ENCODE assay signal across 18 mouse cellular contexts in genomic region chr1:79454164-79454563, GRCm38 (mm10). TPM values are rescaled to one million over a fixed set of nuclear protein-coding genes. Genes with fewer than 3 reads are reported as not detected.
DNase-seq lines count a peak whose midpoint lies in the region; ATAC-seq and TF ChIP-seq lines count a peak whose summit lies in the region.
"Had no signal": no experiment of that assay in that cellular context is flagged by ENCODE, and none has a peak within 500 bp of the region (broad histone marks: within the 10 kb centered on the region; RNA-seq: fewer than 3 reads in every experiment).

No protein-coding gene starts in this region.

- peaks cover 5% of the 10 kb centered on the region for H3K27me3 ChIP-seq in forebrain, embryonic 12.5 days
- no peaks in the 10 kb centered on the region for H3K27me3 ChIP-seq in forebrain, postnatal 0 days (ENCODE audit: insufficient read depth, low read length)
- H3K27me3 ChIP-seq in hindbrain, embryonic 15.5 days = no peaks in the 10 kb centered on the region
- H3K27me3 ChIP-seq in hindbrain, embryonic 16.5 days (replicated peaks; ENCODE audit: control insufficient read depth, insufficient read depth, low read length) = no peaks in the 10 kb centered on the region
- no peaks in the 10 kb centered on the region for H3K27me3 ChIP-seq in neural tube, embryonic 15.5 days (replicated peaks)
- no peaks in the 10 kb centered on the region for H3K27me3 ChIP-seq in cerebellum, adult 2 months (ENCODE audit: control insufficient read depth, insufficient read depth, low read length)
- H3K27me3 ChIP-seq: heart, embryonic 13.5 days had no signal

- no peak overlapping the region for H3K27ac ChIP-seq in forebrain, embryonic 12.5 days
- no peak overlapping the region for H3K27ac ChIP-seq in forebrain, postnatal 0 days (ENCODE audit: low read depth, low read length)
- H3K27ac ChIP-seq in hindbrain, embryonic 15.5 days (replicated peaks) = peak overlapping the region; percentile 39; the same call in 1 of the 2 replicates
- no peak overlapping the region for H3K27ac ChIP-seq in hindbrain, embryonic 16.5 days (ENCODE audit: low read depth, low read length)
- H3K27ac ChIP-seq in ES-E14 (ENCODE audit: insufficient read depth, low read depth, low read length, poor library complexity, severe bottlenecking) = no peak overlapping the region
- H3K27ac ChIP-seq in neural tube, embryonic 15.5 days (replicated peaks) = peak overlapping the region; percentile 45; the same call in 1 of the 2 replicates
- no peak overlapping the region for H3K27ac ChIP-seq in cerebellum, adult 2 months (ENCODE audit: insufficient read depth, low read length)
- H3K27ac ChIP-seq: embryonic facial prominence, embryonic 10.5 days; heart, embryonic 13.5 days; hindbrain, postnatal 0 days had no signal

- ATAC-seq in forebrain, embryonic 12.5 days (ENCODE audit: low FRiP score) = no peak
- ATAC-seq in forebrain, postnatal 0 days = no peak
- no peak for ATAC-seq in hindbrain, embryonic 15.5 days (ENCODE audit: low FRiP score, low read depth)
- ATAC-seq in hindbrain, embryonic 16.5 days = no peak
- no peak for ATAC-seq in neural tube, embryonic 15.5 days (ENCODE audit: low FRiP score)
- ATAC-seq: hindbrain, postnatal 0 days had no signal

- no peaks in the 10 kb centered on the region for H3K9me3 ChIP-seq in forebrain, embryonic 12.5 days
- no peaks in the 10 kb centered on the region for H3K9me3 ChIP-seq in forebrain, postnatal 0 days (ENCODE audit: low read length)
- no peaks in the 10 kb centered on the region for H3K9me3 ChIP-seq in hindbrain, embryonic 15.5 days
- no peaks in the 10 kb centered on the region for H3K9me3 ChIP-seq in hindbrain, embryonic 16.5 days (ENCODE audit: control insufficient read depth, low read length)
- no peaks in the 10 kb centered on the region for H3K9me3 ChIP-seq in ES-E14 (ENCODE audit: control insufficient read depth, insufficient read depth, low read depth, low read length)
- H3K9me3 ChIP-seq in neural tube, embryonic 15.5 days (replicated peaks) = no peaks in the 10 kb centered on the region
- H3K9me3 ChIP-seq: embryonic facial prominence, embryonic 10.5 days; heart, embryonic 13.5 days had no signal

- no peak overlapping the region for H3K4me3 ChIP-seq in forebrain, embryonic 12.5 days (replicated peaks)
- no peak overlapping the region for H3K4me3 ChIP-seq in forebrain, postnatal 0 days (ENCODE audit: low read depth, low read length)
- no peak overlapping the region for H3K4me3 ChIP-seq in hindbrain, embryonic 15.5 days
- H3K4me3 ChIP-seq in hindbrain, embryonic 16.5 days (ENCODE audit: low read length) = no peak overlapping the region
- H3K4me3 ChIP-seq in ES-E14 (ENCODE audit: insufficient read depth in 1 of 2, low read depth in 1 of 2, low read length in 2 of 2, poor library complexity in 1 of 2, severe bottlenecking in 1 of 2) = no peak overlapping the region
- no peak overlapping the region for H3K4me3 ChIP-seq in neural tube, embryonic 15.5 days (replicated peaks)
- no peak overlapping the region for H3K4me3 ChIP-seq in cerebellum, adult 2 months (replicated peaks; ENCODE audit: insufficient read depth, low read depth, low read length)
- H3K4me3 ChIP-seq: embryonic facial prominence, embryonic 10.5 days; heart, embryonic 13.5 days had no signal

- no peaks in the 10 kb centered on the region for H3K36me3 ChIP-seq in forebrain, embryonic 12.5 days (replicated peaks)
- no peaks in the 10 kb centered on the region for H3K36me3 ChIP-seq in forebrain, postnatal 0 days (ENCODE audit: insufficient read depth)
- H3K36me3 ChIP-seq in hindbrain, embryonic 15.5 days = no peaks in the 10 kb centered on the region
- no peaks in the 10 kb centered on the region for H3K36me3 ChIP-seq in hindbrain, embryonic 16.5 days (ENCODE audit: control insufficient read depth, insufficient read depth, low read length)
- no peaks in the 10 kb centered on the region for H3K36me3 ChIP-seq in ES-E14 (ENCODE audit: control insufficient read depth, insufficient read depth, low read length, poor library complexity, severe bottlenecking)
- H3K36me3 ChIP-seq in neural tube, embryonic 15.5 days = no peaks in the 10 kb centered on the region
- H3K36me3 ChIP-seq: embryonic facial prominence, embryonic 10.5 days; heart, embryonic 13.5 days had no signal

- in situ Hi-C loops in ES-E14 (cut with MboI; ENCODE audit: low sequenced_read_pairs in 2 of 2, unreplicated experiment in 2 of 2) = no loop called here

- 6% methylated on average over 4 of the region's 4 CpGs for WGBS in forebrain, embryonic 12.5 days
- 4% methylated on average over 4 of the region's 4 CpGs for WGBS in forebrain, postnatal 0 days
- WGBS in hindbrain, embryonic 15.5 days = 6% methylated on average over 4 of the region's 4 CpGs
- WGBS in hindbrain, embryonic 16.5 days = 5% methylated on average over 4 of the region's 4 CpGs
- 14% methylated on average over 4 of the region's 4 CpGs for WGBS in neural tube, embryonic 15.5 days
- WGBS in cerebellum, adult 2 months = 23% methylated on average over 4 of the region's 4 CpGs

- DNase-seq in forebrain, postnatal 0 days = no peak
- DNase-seq in ES-E14 (ENCODE audit: low read depth, low spot score) = peak; percentile 37
- no peak for DNase-seq in cerebellum, adult 2 months
- DNase-seq: adrenal gland, postnatal 14 days; cerebellum, adult 18-20 months; cerebellum, postnatal 10 days; gastrocnemius, postnatal 36 days; heart, adult 11 months; heart, postnatal 36 days; kidney, adult 18-20 months had no signal

- no peak overlapping the region for H3K9ac ChIP-seq in forebrain, embryonic 12.5 days
- H3K9ac ChIP-seq in forebrain, postnatal 0 days = no peak overlapping the region
- H3K9ac ChIP-seq in hindbrain, embryonic 15.5 days = no peak overlapping the region
- H3K9ac ChIP-seq in hindbrain, embryonic 16.5 days (ENCODE audit: low read depth, low read length) = no peak overlapping the region
- H3K9ac ChIP-seq in ES-E14 (ENCODE audit: insufficient read depth, low read depth, low read length, poor library complexity, severe bottlenecking) = no peak overlapping the region
- no peak overlapping the region for H3K9ac ChIP-seq in neural tube, embryonic 15.5 days (replicated peaks)
- H3K9ac ChIP-seq: heart, embryonic 13.5 days had no signal

- TF ChIP-seq POLR2A in cerebellum, adult 2 months (IDR thresholded peaks at IDR 0.05; ENCODE audit: borderline replicate concordance, insufficient read depth, low read length) = no peak

- peaks cover 28% of the 10 kb centered on the region for H3K4me1 ChIP-seq in forebrain, embryonic 12.5 days
- H3K4me1 ChIP-seq in forebrain, postnatal 0 days (ENCODE audit: insufficient read depth) = no peaks in the 10 kb centered on the region; the same call in 1 of the 2 replicates
- peaks cover 21% of the 10 kb centered on the region for H3K4me1 ChIP-seq in hindbrain, embryonic 15.5 days (replicated peaks)
- H3K4me1 ChIP-seq in hindbrain, embryonic 16.5 days (ENCODE audit: control insufficient read depth, insufficient read depth, low read depth, low read length) = peaks cover 11% of the 10 kb centered on the region
- H3K4me1 ChIP-seq in ES-E14 (ENCODE audit: control insufficient read depth in 2 of 2, insufficient read depth in 2 of 2, low read length in 2 of 2, poor library complexity in 1 of 2) = no peaks in the 10 kb centered on the region
- peaks cover 17% of the 10 kb centered on the region for H3K4me1 ChIP-seq in neural tube, embryonic 15.5 days
- no peaks in the 10 kb centered on the region for H3K4me1 ChIP-seq in cerebellum, adult 2 months (ENCODE audit: control insufficient read depth, insufficient read depth, low read length)

- H3K4me2 ChIP-seq in forebrain, embryonic 12.5 days = 0 out of 2 replicates have a peak overlapping the region, but pooled peaks have one; percentile 6
- no peak overlapping the region for H3K4me2 ChIP-seq in forebrain, postnatal 0 days (ENCODE audit: low read depth)
- no peak overlapping the region for H3K4me2 ChIP-seq in hindbrain, embryonic 15.5 days
- H3K4me2 ChIP-seq in hindbrain, embryonic 16.5 days (ENCODE audit: low read length) = no peak overlapping the region
- no peak overlapping the region for H3K4me2 ChIP-seq in neural tube, embryonic 15.5 days
- H3K4me2 ChIP-seq: heart, embryonic 13.5 days had no signal

- TF ChIP-seq CTCF in forebrain, postnatal 0 days (IDR thresholded peaks at IDR 0.05; ENCODE audit: low read depth) = no peak
- TF ChIP-seq CTCF in cerebellum, adult 2 months (IDR thresholded peaks at IDR 0.05; ENCODE audit: borderline replicate concordance, insufficient read depth, low read depth, low read length) = no peak

TF ChIP-seq in ES-E14, 5 proteins besides CTCF, POLR2A, EP300 and RAD21:
- no peak for TF ChIP-seq CHD2 (IDR thresholded peaks at IDR 0.05; ENCODE audit: low read depth, low read length)
- no peak for TF ChIP-seq MAFK (IDR thresholded peaks at IDR 0.05; ENCODE audit: insufficient read depth, low read depth, low read length)
- TF ChIP-seq HCFC1 (IDR thresholded peaks at IDR 0.05; ENCODE audit: borderline replicate concordance, insufficient read depth, low read length) = no peak
- TF ChIP-seq ZC3H11A (IDR thresholded peaks at IDR 0.05; ENCODE audit: borderline replicate concordance, low read depth, low read length) = no peak
- TF ChIP-seq ZNF384 (IDR thresholded peaks at IDR 0.05; ENCODE audit: low read depth, low read length) = no peak

RNA-seq across cellular contexts. Expression of gene Scg2, which starts 14.2 kb away (rescaled TPM):
- polyA plus RNA-seq in forebrain, embryonic 12.5 days (2016; fragmentation: Nextera tagmentation; extraction: Ambion mirVana) = 12.0 and 12.5 TPM in 2 replicates
- 155 and 177 TPM in 2 replicates for total RNA-seq in forebrain, postnatal 0 days (2014; rRNA removed)
- 136 and 185 TPM in 2 replicates for polyA plus RNA-seq in forebrain, postnatal 0 days (2015; fragmentation: Nextera tagmentation; extraction: Ambion mirVana)
- polyA plus RNA-seq in hindbrain, embryonic 15.5 days (2015; fragmentation: Nextera tagmentation; extraction: Ambion mirVana) = 158 and 166 TPM in 2 replicates
- 191 and 233 TPM in 2 replicates for polyA plus RNA-seq in hindbrain, embryonic 16.5 days (2015; fragmentation: Nextera tagmentation; extraction: Ambion mirVana)
- not detected in 2 replicates for total RNA-seq in ES-E14 (2012; rRNA removed)
- 108 and 141 TPM in 2 replicates for polyA plus RNA-seq in neural tube, embryonic 15.5 days (2015; fragmentation: Nextera tagmentation; extraction: Ambion mirVana)
- polyA plus RNA-seq in cerebellum, adult 2 months (2012; rRNA removed) = 170 and 184 TPM in 2 replicates
- total RNA-seq: gastrocnemius, postnatal 36 days; heart, postnatal 36 days had no signal
- polyA plus RNA-seq: C2C12 had no signal

Comparison
In these comparisons a context has a peak if more than half of its experiments do, and no peak if none do; other contexts are left out.
1. H3K27ac ChIP-seq: peak in hindbrain, embryonic 15.5 days (single experiment) and neural tube, embryonic 15.5 days (single experiment); none in forebrain, embryonic 12.5 days (single experiment), forebrain, postnatal 0 days (single experiment), hindbrain, embryonic 16.5 days (single experiment), ES-E14 (single experiment) and cerebellum, adult 2 months (single experiment).